Mouse (Mus musculus) bone marrow macrophage, adult 2 months (primary cell): ENCODE data around the gene Vwa1.

Experiments used
- CTCF ChIP-seq: IDR thresholded peaks from 2 replicates; pipeline ENCODE4 v1.5.1; 2012; ENCODE audit warnings: low read depth, mild to moderate bottlenecking, low read length, moderate library complexity
- POLR2A ChIP-seq: IDR thresholded peaks from 2 replicates; pipeline ENCODE4 v1.6.1; 2012; ENCODE audit warnings: mild to moderate bottlenecking, low read depth, low read length, borderline replicate concordance

GRCm38 (mm10) chr4:155783486-155784080 is 9.1 kb upstream of the Vwa1 start:
- TF ChIP-seq CTCF (no peak), POLR2A (no peak)
